Mouse (Mus musculus): ENCODE measurements around the gene Cacna1d. TPM values are rescaled to one million over a fixed set of nuclear protein-coding genes. Genes with fewer than 3 reads are reported as not detected.

Gene Cacna1d
- polyA plus RNA-seq, 1 experiment from 2014 or later = 10.1 TPM

- Histone ChIP-seq H3K27ac (replicated peaks; ENCODE audit: low read depth, low read length) (peak overlapping the region; percentile 78), H3K9me3 (ENCODE audit: control insufficient read depth, low read length) (no peaks in the 10 kb centered on the region), H3K27me3 (ENCODE audit: control insufficient read depth, insufficient read depth, low read length) (peaks cover 5% of the 10 kb centered on the region; the same call in 1 of the 2 replicates), H3K9ac (replicated peaks; ENCODE audit: low read length) (peak overlapping the region; percentile 78), H3K4me2 (ENCODE audit: low read length) (peak overlapping the region; percentile 80), H3K4me1 (ENCODE audit: control insufficient read depth, insufficient read depth, low read length) (peaks cover 9% of the 10 kb centered on the region), H3K36me3 (ENCODE audit: control insufficient read depth, insufficient read depth, low read length) (no peaks in the 10 kb centered on the region), H3K4me3 (replicated peaks; ENCODE audit: low read depth, low read length) (peak overlapping the region; percentile 59)
- ATAC-seq (ENCODE audit: low FRiP score, low TSS enrichment) (no peak), DNase-seq (peak; percentile 50)
- 2% methylated on average over 8 of the region's 8 CpGs for WGBS
These were observed 137.2 kb downstream of the Cacna1d start for GRCm38 (mm10) chr14:30354127-30354463.

GRCm38 (mm10) chr14:30353291-30354126, 137.7 kb downstream of the Cacna1d start:
- DNase-seq (peak; percentile 82), ATAC-seq (ENCODE audit: low FRiP score, low TSS enrichment) (peak; percentile 85)
- H3K9ac ChIP-seq (replicated peaks; ENCODE audit: low read length) = peak overlapping the region; percentile 78
- H3K4me1 ChIP-seq (ENCODE audit: control insufficient read depth, insufficient read depth, low read length) = peaks cover 9% of the 10 kb centered on the region
- 1% methylated on average over 88 of the region's 114 CpGs for WGBS
- H3K4me3 ChIP-seq (replicated peaks; ENCODE audit: low read depth, low read length) = peak overlapping the region; percentile 59
- no peaks in the 10 kb centered on the region for H3K9me3 ChIP-seq (ENCODE audit: control insufficient read depth, low read length)
- peak overlapping the region; percentile 78 for H3K27ac ChIP-seq (replicated peaks; ENCODE audit: low read depth, low read length)
- no peaks in the 10 kb centered on the region for H3K36me3 ChIP-seq (ENCODE audit: control insufficient read depth, insufficient read depth, low read length)
- H3K4me2 ChIP-seq (ENCODE audit: low read length) = peak overlapping the region; percentile 80
- peaks cover 5% of the 10 kb centered on the region; the same call in 1 of the 2 replicates for H3K27me3 ChIP-seq (ENCODE audit: control insufficient read depth, insufficient read depth, low read length)

- peak overlapping the region; percentile 78 for H3K9ac ChIP-seq (replicated peaks; ENCODE audit: low read length)
- no peak for DNase-seq
- WGBS = under 1% methylated on average over 10 of the region's 10 CpGs
- no peaks in the 10 kb centered on the region for H3K9me3 ChIP-seq (ENCODE audit: control insufficient read depth, low read length)
- H3K36me3 ChIP-seq (ENCODE audit: control insufficient read depth, insufficient read depth, low read length) = no peaks in the 10 kb centered on the region
- peak overlapping the region; percentile 55 for H3K4me3 ChIP-seq (replicated peaks; ENCODE audit: low read depth, low read length)
- no peak for ATAC-seq (ENCODE audit: low FRiP score, low TSS enrichment)
- peaks cover 5% of the 10 kb centered on the region; the same call in 1 of the 2 replicates for H3K27me3 ChIP-seq (ENCODE audit: control insufficient read depth, insufficient read depth, low read length)
- H3K4me1 ChIP-seq (ENCODE audit: control insufficient read depth, insufficient read depth, low read length) = peaks cover 9% of the 10 kb centered on the region
- H3K27ac ChIP-seq (replicated peaks; ENCODE audit: low read depth, low read length) = no peak overlapping the region
- peak overlapping the region; percentile 80 for H3K4me2 ChIP-seq (ENCODE audit: low read length)
These were observed 138.3 kb downstream of the Cacna1d start for GRCm38 (mm10) chr14:30352951-30353270.

GRCm38 (mm10) chr14:30352061-30352950, 138.9 kb downstream of the Cacna1d start:
- WGBS = 2% methylated on average over 31 of the region's 31 CpGs
- H3K27ac ChIP-seq (replicated peaks; ENCODE audit: low read depth, low read length) = no peak overlapping the region
- ATAC-seq (ENCODE audit: low FRiP score, low TSS enrichment) = 0 out of 2 replicates have a peak, but pooled peaks have one; percentile 34

DNA sequence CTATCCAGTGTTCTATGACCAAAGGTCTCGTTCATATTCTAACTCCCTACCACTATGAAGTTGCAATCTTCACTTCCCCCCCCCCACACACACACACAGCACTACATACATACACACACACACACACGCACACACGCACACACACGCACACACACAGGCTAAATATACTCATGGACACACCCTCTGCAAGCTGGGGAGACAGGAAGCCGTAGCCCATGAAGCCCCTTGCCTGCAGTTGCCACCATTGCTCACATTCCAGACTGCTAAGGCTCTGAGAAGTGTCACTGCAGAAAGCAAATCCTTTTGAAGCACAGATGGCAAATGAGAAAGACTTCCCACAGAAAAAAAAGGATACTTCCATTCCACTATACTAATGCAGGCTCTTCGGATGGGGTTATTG, 141.0 kb downstream of the Cacna1d start:
- no peak overlapping the region for H3K9ac ChIP-seq (replicated peaks; ENCODE audit: low read length)
- no peak for DNase-seq

More at GRCm38 (mm10) chr14:30352061-30352950, 138.9 kb downstream of the Cacna1d start:
- Histone ChIP-seq H3K36me3 (ENCODE audit: control insufficient read depth, insufficient read depth, low read length) (no peaks in the 10 kb centered on the region), H3K4me1 (ENCODE audit: control insufficient read depth, insufficient read depth, low read length) (peaks cover 9% of the 10 kb centered on the region), H3K27me3 (ENCODE audit: control insufficient read depth, insufficient read depth, low read length) (peaks cover 5% of the 10 kb centered on the region; the same call in 1 of the 2 replicates), H3K9me3 (ENCODE audit: control insufficient read depth, low read length) (no peaks in the 10 kb centered on the region), H3K4me2 (ENCODE audit: low read length) (peak overlapping the region; percentile 80), H3K4me3 (replicated peaks; ENCODE audit: low read depth, low read length) (peak overlapping the region; percentile 55), H3K9ac (replicated peaks; ENCODE audit: low read length) (peak overlapping the region; percentile 78)
- peak; percentile 56 for DNase-seq

DNA sequence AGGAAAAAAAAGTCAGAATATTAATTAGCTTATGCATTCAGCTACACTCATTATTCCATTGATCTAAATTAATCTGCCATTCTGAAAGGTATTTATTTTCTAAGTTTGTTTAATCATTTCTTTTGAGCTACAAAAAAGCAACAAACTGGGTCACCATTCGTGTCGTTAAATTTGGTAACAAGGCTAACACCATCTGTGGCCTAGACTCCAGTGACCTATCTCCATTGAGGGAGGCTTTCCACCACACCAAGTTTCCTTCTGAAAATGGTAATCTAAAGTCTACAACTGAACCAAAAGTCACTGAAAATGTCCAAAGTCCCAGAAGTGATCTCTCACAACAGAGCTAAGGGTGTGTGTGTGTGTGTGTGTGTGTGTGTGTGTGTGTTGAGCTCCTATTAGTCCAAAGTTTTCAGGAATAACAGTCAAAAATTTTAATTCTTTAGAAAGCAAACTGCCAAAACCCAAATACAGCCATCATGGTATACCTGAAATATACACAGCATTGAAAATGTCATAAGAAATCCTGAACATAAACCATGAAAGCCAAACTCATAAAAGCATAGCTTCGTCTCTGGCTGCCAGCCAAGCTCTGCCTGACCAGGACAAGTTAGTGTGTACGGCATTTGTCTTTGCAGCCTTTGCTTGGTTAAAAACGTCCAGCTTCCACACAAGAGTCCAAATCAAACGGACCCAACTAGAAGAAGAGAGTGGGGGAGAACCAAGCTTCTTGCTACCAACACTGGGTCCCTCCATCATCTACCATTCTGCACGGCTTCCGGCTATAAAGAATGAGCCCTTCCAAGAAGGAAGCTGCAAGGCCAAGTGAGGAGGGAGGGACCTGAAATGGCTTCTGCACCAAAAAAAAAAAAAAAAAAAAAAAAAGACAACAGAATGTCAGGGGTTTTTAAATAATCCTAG, 146.0 kb downstream of the Cacna1d start:
- no peaks in the 10 kb centered on the region for H3K27me3 ChIP-seq (ENCODE audit: control insufficient read depth, insufficient read depth, low read length)
- no peaks in the 10 kb centered on the region for H3K4me1 ChIP-seq (ENCODE audit: control insufficient read depth, insufficient read depth, low read length)
- DNase-seq = no peak
- no peak overlapping the region for H3K4me2 ChIP-seq (ENCODE audit: low read length)
- no peak overlapping the region for H3K4me3 ChIP-seq (replicated peaks; ENCODE audit: low read depth, low read length)
- H3K36me3 ChIP-seq (ENCODE audit: control insufficient read depth, insufficient read depth, low read length) = 0 out of 2 replicates have a peak, but pooled peaks cover 3% of the 10 kb centered on the region
- H3K9me3 ChIP-seq (ENCODE audit: control insufficient read depth, low read length) = no peaks in the 10 kb centered on the region
- 80% methylated on average over 8 of the region's 8 CpGs for WGBS
- H3K27ac ChIP-seq (replicated peaks; ENCODE audit: low read depth, low read length) = no peak overlapping the region
- no peak for ATAC-seq (ENCODE audit: low FRiP score, low TSS enrichment)
- H3K9ac ChIP-seq (replicated peaks; ENCODE audit: low read length) = no peak overlapping the region

More for the DNA sequence above, 141.0 kb downstream of the Cacna1d start:
- no peaks in the 10 kb centered on the region for H3K9me3 ChIP-seq (ENCODE audit: control insufficient read depth, low read length)
- H3K4me1 ChIP-seq (ENCODE audit: control insufficient read depth, insufficient read depth, low read length) = peaks cover 9% of the 10 kb centered on the region
- ATAC-seq (ENCODE audit: low FRiP score, low TSS enrichment) = no peak
- H3K27ac ChIP-seq (replicated peaks; ENCODE audit: low read depth, low read length) = no peak overlapping the region
- no peak overlapping the region for H3K4me2 ChIP-seq (ENCODE audit: low read length)
- no peaks in the 10 kb centered on the region for H3K36me3 ChIP-seq (ENCODE audit: control insufficient read depth, insufficient read depth, low read length)
- WGBS = 92% methylated on average over 6 of the region's 6 CpGs
- no peaks in the 10 kb centered on the region for H3K27me3 ChIP-seq (ENCODE audit: control insufficient read depth, insufficient read depth, low read length)
- no peak overlapping the region for H3K4me3 ChIP-seq (replicated peaks; ENCODE audit: low read depth, low read length)

DNA sequence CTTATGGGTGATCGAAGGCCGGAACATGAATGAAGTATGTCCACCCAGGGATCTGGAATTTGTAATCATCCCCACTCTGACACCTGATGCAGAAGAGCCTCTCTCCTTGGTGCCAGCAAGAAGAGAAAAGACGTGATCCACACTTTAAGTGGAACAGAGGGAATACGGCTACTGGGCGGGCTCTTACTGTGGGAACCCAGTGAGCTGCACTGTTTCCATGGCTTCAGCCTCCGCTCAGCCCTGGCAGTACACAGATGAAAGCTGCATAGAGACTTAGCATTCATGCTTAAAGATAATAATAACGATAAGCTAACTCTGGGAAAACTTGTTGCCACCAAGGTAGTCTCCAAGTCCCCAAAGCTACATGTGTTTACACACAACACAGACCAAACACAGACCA, 147.5 kb downstream of the Cacna1d start:
- Histone ChIP-seq H3K36me3 (ENCODE audit: control insufficient read depth, insufficient read depth, low read length) (0 out of 2 replicates have a peak, but pooled peaks cover 3% of the 10 kb centered on the region), H3K27me3 (ENCODE audit: control insufficient read depth, insufficient read depth, low read length) (no peaks in the 10 kb centered on the region), H3K4me2 (ENCODE audit: low read length) (no peak overlapping the region), H3K9ac (replicated peaks; ENCODE audit: low read length) (no peak overlapping the region), H3K27ac (replicated peaks; ENCODE audit: low read depth, low read length) (no peak overlapping the region), H3K9me3 (ENCODE audit: control insufficient read depth, low read length) (no peaks in the 10 kb centered on the region), H3K4me3 (replicated peaks; ENCODE audit: low read depth, low read length) (no peak overlapping the region), H3K4me1 (ENCODE audit: control insufficient read depth, insufficient read depth, low read length) (no peaks in the 10 kb centered on the region)
- DNase-seq = no peak
- ATAC-seq (ENCODE audit: low FRiP score, low TSS enrichment) = no peak
- WGBS = 65% methylated on average over 7 of the region's 7 CpGs

All from midbrain, embryonic 14.5 days (tissue).